Mouse (Mus musculus): ENCODE data around the gene Rps29.

Gene Rps29

GRCm38 (mm10) chr12:69130486-69130885 lies 28.5 kb downstream of the Rps29 start:
- DNase-seq (ENCODE audit: low spot score in 2 of 2), result no peak

DNA sequence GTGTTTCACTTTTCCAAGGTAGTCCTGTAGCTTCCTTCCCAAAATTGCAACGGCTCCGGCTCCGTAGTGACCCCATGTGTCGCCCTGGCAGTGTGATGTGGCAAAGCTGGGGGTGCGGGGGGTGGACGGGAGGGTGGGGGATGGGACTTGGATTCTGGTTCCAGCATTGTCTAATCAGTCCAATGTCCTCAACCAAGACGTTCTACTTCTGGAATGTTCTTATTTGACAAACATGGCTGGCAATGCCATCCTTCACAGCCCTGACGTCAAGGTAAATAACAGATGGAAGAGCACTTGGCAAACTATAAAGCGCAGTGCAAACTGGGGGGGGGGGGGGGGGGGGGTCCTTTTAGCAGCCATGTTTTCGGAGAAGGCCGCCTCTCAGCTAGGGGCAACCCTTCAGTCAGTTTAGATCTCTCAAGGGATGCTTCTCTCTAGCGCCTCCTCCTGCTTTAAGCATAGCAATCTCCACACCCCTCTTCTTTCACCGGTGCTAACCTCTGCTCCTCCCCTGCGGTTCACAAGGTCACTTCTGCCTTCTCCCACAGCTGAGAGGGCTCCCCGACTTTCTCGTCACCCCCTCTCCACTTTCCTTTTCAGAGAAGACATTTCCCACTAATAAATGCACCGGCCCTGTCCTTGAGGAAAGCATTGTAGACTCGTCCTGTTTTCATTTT lies 29.2 kb downstream of the Rps29 start:
- no peak for DNase-seq (ENCODE audit: low spot score in 2 of 2)

DNA sequence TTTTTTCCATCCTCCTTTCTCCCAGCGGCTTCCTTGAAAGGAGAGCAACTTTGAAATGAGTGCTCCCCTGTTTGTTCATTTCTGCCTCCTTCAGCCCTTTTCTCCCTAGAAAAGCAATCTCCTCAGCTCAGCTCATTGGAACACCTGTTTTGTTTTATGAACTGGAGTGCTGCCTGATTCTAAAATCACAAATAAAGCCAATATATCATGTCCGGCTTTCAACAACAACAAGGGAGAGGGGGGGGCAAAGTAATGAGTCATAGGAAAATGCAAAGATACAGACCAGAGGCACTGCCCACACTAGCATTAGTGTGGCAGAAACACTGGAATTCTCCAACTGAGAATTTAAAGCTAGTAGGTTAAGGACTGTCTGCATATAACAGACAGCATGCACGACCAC lies 31.4 kb downstream of the Rps29 start:
- no peak for DNase-seq (ENCODE audit: low spot score in 2 of 2)

GRCm38 (mm10) chr12:69127170-69127569 lies 31.8 kb downstream of the Rps29 start:
- DNase-seq (ENCODE audit: low spot score in 2 of 2), result no peak

GRCm38 (mm10) chr12:69125066-69125465 lies 33.9 kb downstream of the Rps29 start:
- no peak for DNase-seq (ENCODE audit: low spot score in 2 of 2)

DNA sequence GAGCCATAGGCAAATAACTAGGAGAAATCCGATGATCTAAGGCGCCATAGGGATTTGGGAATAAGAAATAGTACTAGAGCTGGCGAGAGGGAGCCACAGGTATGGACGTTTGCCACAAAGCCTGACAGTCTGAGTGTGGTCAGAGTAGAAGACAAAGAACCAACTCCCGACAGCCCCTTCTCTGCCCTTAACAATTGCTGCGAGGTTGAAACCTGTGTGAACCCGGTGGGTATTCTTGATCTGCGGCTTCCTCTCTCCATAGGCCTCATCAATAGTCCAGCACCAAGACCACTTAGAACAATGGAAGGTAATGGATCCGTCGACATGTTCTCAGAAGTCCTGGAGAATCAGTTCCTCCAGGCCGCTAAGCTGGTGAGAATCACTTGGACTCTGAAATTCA lies 36.2 kb downstream of the Rps29 start:
- DNase-seq (ENCODE audit: low spot score in 2 of 2), result no peak

DNA sequence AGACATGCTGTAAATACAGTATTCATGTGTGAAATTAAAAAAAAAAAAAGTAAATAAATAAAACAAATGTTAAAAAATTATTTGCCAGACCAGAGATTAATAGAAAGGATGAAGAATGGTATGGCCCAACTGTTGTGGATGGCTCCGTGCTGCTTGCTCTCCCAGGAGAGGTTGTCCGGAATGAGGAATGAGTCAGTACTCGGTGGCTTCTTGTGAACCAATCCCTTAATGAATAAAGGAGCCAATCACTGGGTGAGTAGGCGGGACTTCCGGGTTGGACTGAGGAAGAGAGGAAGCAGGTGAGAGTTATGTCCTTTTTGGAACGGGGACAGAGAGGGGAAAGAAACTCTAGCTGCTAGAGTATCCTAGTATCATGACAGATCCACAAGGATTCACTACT lies 39.1 kb downstream of the Rps29 start:
- no peak for DNase-seq (ENCODE audit: low spot score in 2 of 2)

Measured in right cerebral cortex, postnatal 36 days (tissue).